Mouse (Mus musculus) testis, adult 2 months (tissue): ENCODE results near the gene Sft2d1.

Source experiments
- CTCF ChIP-seq: fragments of 200-500 bp; IDR thresholded peaks from 2 replicates; pipeline ENCODE4 v1.5.1; 2012; ENCODE audit warnings: low read depth, mild to moderate bottlenecking, inconsistent platforms, low read length, moderate library complexity; ENCODE audit not compliant: control insufficient read depth, insufficient read depth, insufficient replicate concordance
- POLR2A ChIP-seq: fragments of 200-500 bp; IDR thresholded peaks from 2 replicates; pipeline ENCODE4 v1.6.1; 2012; ENCODE audit warnings: low read depth, mild to moderate bottlenecking, inconsistent platforms, low read length, moderate library complexity; ENCODE audit not compliant: control insufficient read depth

- no peak for TF ChIP-seq POLR2A
- no peak for TF ChIP-seq CTCF
Measured at GRCm38 (mm10) chr17:8360876-8361275, 50.0 kb downstream of the Sft2d1 start.
